Mouse (Mus musculus) hindbrain, embryonic 11.5 days (tissue): ENCODE data around the gene Rarg. TPM values are rescaled to one million over a fixed set of nuclear protein-coding genes. Genes with fewer than 3 reads are reported as not detected.

Source experiments
- ATAC-seq: fragments of 200-750 bp; cut with Nextera tagmentation; 2 replicates; pipeline ENCODE4 v1.8.0; 2017; ENCODE audit warnings: mild to moderate bottlenecking, moderate TSS enrichment, moderate library complexity; ENCODE audit not compliant: low FRiP score
- DNase-seq: peaks from one replicate; pipeline ENCODE4 v3.0.0-alpha.2; 2015; ENCODE audit warnings: low spot score
- H3K27ac ChIP-seq: fragments of 300-500 bp; sonication (generic); 2 replicates; pipeline ENCODE4 v1.5.1; 2014; ENCODE audit warnings: mild to moderate bottlenecking, low read depth, low read length
- H3K27me3 ChIP-seq: fragments of 300-500 bp; sonication (generic); 2 replicates; pipeline ENCODE4 v1.6.1; 2014; ENCODE audit warnings: mild to moderate bottlenecking, low read length, moderate library complexity, mixed read lengths; ENCODE audit not compliant: control insufficient read depth, insufficient read depth
- H3K36me3 ChIP-seq: fragments of 300-500 bp; sonication (generic); 2 replicates; pipeline ENCODE4 v1.6.1; 2014; ENCODE audit warnings: mild to moderate bottlenecking, low read length, moderate library complexity, mixed read lengths; ENCODE audit not compliant: control insufficient read depth, insufficient read depth
- H3K4me1 ChIP-seq: fragments of 300-500 bp; sonication (generic); replicated peaks from 2 replicates; pipeline ENCODE4 v1.6.1; 2014; ENCODE audit warnings: low read length, mixed read lengths; ENCODE audit not compliant: control insufficient read depth, insufficient read depth
- H3K4me2 ChIP-seq: fragments of 300-500 bp; sonication (generic); replicated peaks from 2 replicates; pipeline ENCODE4 v1.6.1; 2014; ENCODE audit warnings: mild to moderate bottlenecking, low read depth, low read length
- H3K4me3 ChIP-seq: fragments of 300-500 bp; sonication (generic); 2 replicates; pipeline ENCODE4 v1.5.1; 2014; ENCODE audit warnings: low read depth, low read length
- H3K9ac ChIP-seq: fragments of 300-500 bp; sonication (generic); 2 replicates; pipeline ENCODE4 v1.6.1; 2014; ENCODE audit warnings: low read depth, low read length
- H3K9me3 ChIP-seq: fragments of 300-500 bp; sonication (generic); 2 replicates; pipeline ENCODE4 v1.6.1; 2016; ENCODE audit warnings: low read length; ENCODE audit not compliant: control insufficient read depth
- WGBS: fragments of 180-500 bp; shearing (Covaris S2); extraction: QIAGEN DNeasy Blood & Tissue Kit; methylation state at CpG from one replicate; pipeline ENCODE4 v1.1.7; 2014; 5-methylcytosine and 5-hydroxymethylcytosine counted together
- polyA plus RNA-seq: library from polyadenylated mRNA; unstranded; fragments of >200 nt; fragmentation: Nextera tagmentation; extraction: Ambion mirVana; gene quantifications from 2 replicates; pipeline ENCODE4 v1.2.1, GENCODE M21; 2014

Gene Rarg
- polyA plus RNA-seq, 1 experiment from 2014 or later = 20.3 TPM

DNA sequence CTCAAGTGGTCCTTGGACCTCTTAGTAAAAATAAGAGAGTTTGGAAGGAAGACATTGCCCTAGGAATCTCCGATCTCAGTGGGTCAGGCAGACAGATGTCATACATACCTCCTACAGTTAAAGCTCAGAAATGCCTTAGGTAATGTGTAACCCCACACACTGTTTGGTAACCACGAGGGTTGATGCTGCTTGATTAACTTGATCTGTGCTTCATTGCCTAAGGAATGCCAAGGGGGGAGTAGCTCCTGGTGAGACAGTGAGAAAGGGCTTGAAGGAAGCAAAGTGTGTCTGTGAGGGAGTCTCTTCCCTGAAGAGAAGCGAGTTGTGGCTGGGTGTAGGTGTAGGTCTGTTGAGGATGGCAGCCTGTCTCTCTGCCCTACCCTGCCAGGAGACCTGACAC, 50.0 kb downstream of the Rarg start:
- H3K36me3 ChIP-seq = peaks cover 12% of the 10 kb centered on the region
- DNase-seq = no peak
- no peak overlapping the region for H3K4me2 ChIP-seq
- H3K27me3 ChIP-seq = no peaks in the 10 kb centered on the region
- H3K27ac ChIP-seq = no peak overlapping the region
- WGBS = 86% methylated on average over 3 of the region's 3 CpGs
- H3K4me3 ChIP-seq = no peak overlapping the region
- no peak for ATAC-seq
- no peak overlapping the region for H3K9ac ChIP-seq
- peaks cover 8% of the 10 kb centered on the region for H3K4me1 ChIP-seq
- H3K9me3 ChIP-seq = no peaks in the 10 kb centered on the region

DNA sequence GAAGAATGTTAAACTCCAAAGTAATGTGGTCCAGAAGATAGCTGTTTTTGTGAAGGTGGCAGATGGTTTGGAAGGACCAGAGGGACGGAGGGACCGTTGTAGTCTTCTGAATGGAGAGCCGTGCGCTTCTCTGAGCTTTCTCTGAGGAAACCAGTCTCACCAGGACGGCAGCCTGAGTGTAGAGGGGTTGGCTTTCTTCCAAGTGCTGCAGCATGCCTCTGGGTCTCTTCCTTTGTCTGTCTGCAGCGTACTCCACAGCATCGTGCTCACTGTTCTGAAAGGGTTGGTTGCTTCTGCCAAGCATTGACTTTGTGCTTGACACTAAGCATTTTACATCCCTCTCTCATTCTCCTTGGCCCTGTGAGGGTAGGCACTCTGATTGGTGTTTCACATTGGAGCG, 51.5 kb downstream of the Rarg start:
- Histone ChIP-seq H3K4me1 (peaks cover 8% of the 10 kb centered on the region), H3K4me2 (0 out of 2 replicates have a peak overlapping the region, but pooled peaks have one; percentile 61), H3K27ac (no peak overlapping the region; the same call in 1 of the 2 replicates), H3K9ac (0 out of 2 replicates have a peak overlapping the region, but pooled peaks have one; percentile 1), H3K9me3 (no peaks in the 10 kb centered on the region), H3K4me3 (no peak overlapping the region), H3K36me3 (peaks cover 12% of the 10 kb centered on the region), H3K27me3 (no peaks in the 10 kb centered on the region)
- 75% methylated on average over 8 of the region's 8 CpGs for WGBS
- ATAC-seq (no peak), DNase-seq (no peak)

DNA sequence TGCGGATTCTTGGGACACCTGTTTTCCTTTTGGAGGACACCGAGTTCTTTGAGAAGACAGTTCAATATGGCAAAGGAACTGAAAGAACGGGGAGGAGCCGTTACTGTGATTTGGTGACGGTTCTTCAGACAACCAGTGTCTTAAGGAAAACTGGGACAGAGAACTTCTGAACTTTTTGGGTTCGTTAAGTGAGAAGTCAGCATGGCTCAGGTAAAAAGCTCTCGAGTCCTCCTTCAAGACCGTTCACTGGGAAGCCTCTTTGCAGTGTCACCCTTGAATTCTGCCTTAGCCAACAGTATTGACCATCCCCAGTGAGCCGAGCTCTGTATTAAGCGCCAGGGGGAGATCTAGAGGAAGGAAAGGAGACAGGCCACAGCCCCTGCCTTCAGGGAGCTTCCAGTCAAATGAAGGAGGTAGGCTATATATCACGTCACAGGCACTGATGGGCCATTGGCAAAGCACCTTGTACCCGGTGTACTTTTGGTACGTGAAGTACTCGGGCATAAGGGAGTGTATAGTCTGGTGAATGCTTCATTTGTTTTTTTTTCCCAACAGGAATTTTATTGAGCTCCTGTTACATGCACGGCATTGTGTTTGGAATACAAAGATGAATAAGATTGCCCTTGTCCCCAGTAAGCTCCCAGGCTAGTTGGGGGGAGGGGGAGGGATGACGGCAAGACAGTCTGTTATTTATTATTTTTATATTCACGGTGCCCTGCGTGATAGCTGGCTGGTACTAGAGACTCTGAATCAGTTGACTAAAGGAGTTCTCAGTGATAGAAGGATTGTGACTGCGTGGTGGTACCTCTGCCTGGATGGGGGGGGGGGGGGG, 52.4 kb downstream of the Rarg start, which contains the start of gene Csad:
Gene Csad (minus strand): TSS at position 51 of the 832 bp plus-strand sequence.
- 71% methylated on average over 19 of the region's 19 CpGs for WGBS
- no peak for DNase-seq
- H3K36me3 ChIP-seq = peaks cover 12% of the 10 kb centered on the region

DNA sequence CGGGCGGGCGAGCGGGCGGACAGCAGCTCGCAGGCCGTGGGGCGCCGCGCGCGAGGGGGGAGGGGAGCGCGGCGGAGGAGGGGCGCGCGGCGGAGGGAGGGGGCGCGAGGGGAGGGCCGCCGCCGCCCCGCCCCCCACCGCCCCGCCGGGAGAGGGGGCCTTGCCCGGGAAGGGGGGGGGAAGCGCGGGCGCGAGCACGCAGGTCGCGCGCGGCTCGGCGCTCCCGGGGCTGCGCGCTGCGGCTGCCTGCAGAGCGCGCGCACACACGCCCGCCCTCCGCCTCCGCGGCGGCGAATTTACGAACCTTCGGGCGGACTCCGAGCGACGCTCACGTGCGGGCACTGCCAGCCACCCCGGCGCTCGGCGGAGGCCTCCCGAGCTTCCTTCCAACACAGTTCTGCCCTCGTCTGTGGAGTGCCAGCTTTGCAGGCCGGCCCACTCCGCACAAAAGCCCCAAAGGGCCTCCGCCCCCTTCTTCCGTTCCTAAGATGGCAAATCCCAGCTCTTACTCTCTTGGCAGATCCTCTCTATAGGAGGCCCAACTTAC, 53.4 kb downstream of the Rarg start:
- H3K4me2 ChIP-seq = peak overlapping the region; percentile 61
- H3K9ac ChIP-seq = peak overlapping the region; percentile 92
- peaks cover 11% of the 10 kb centered on the region for H3K36me3 ChIP-seq
- no peaks in the 10 kb centered on the region for H3K9me3 ChIP-seq
- H3K4me3 ChIP-seq = peak overlapping the region; percentile 74
- ATAC-seq (peak; percentile 50; the same call in 1 of the 2 replicates), DNase-seq (peak; percentile 80)
- no peaks in the 10 kb centered on the region for H3K27me3 ChIP-seq
- H3K27ac ChIP-seq = peak overlapping the region; percentile 99
- WGBS = under 1% methylated on average over 27 of the region's 72 CpGs
- H3K4me1 ChIP-seq = peaks cover 8% of the 10 kb centered on the region

More for the DNA sequence above, 52.4 kb downstream of the Rarg start, which contains the start of gene Csad:
- Histone ChIP-seq H3K4me3 (peak within 1 kb of the TSS; percentile 74), H3K9me3 (no peaks in the 10 kb centered on the region), H3K27ac (peak within 1 kb of the TSS; percentile 99), H3K27me3 (no peaks in the 10 kb centered on the region), H3K4me1 (peaks cover 8% of the 10 kb centered on the region), H3K9ac (peak within 1 kb of the TSS; percentile 92), H3K4me2 (peak within 1 kb of the TSS; percentile 61)
- ATAC-seq = no peak

GRCm38 (mm10) chr15:102202971-102203834, 54.1 kb downstream of the Rarg start, which contains the start of gene Zfp740:
Gene Zfp740, plus strand, starts transcription at chr15:102203249.
- ATAC-seq = peak; percentile 98
- H3K4me1 ChIP-seq = peaks cover 8% of the 10 kb centered on the region

DNA sequence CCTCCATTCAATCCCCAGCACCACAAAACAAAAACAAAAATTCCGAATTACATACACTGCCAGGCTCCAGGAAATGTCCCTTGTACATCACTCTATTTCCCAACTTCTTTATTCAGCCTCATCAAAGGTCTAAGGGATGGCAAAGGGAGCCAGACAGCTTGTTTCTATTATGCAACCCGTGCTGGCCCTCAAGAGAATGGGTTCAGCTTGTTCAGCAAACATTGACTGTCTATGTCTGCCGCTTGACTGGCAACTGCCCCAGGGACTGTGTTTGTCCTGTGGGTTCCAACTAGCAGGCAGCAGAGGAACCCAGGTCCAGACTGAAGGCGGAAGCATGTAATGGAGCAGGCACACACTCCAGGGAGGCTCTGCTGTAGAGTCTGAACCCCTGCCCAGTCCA, 58.5 kb downstream of the Rarg start:
- H3K27ac ChIP-seq = no peak overlapping the region
- H3K9ac ChIP-seq = no peak overlapping the region
- no peaks in the 10 kb centered on the region for H3K9me3 ChIP-seq
- H3K4me1 ChIP-seq = no peaks in the 10 kb centered on the region; the same call in 1 of the 2 replicates
- no peak overlapping the region for H3K4me3 ChIP-seq
- ATAC-seq = no peak
- 77% methylated on average over 4 of the region's 4 CpGs for WGBS
- no peaks in the 10 kb centered on the region for H3K36me3 ChIP-seq
- DNase-seq = no peak
- no peak overlapping the region for H3K4me2 ChIP-seq
- H3K27me3 ChIP-seq = no peaks in the 10 kb centered on the region

More at GRCm38 (mm10) chr15:102202971-102203834, 54.1 kb downstream of the Rarg start, which contains the start of gene Zfp740:
- Histone ChIP-seq H3K27ac (peak within 1 kb of the TSS; percentile 99), H3K4me3 (peak within 1 kb of the TSS; percentile 74), H3K36me3 (peaks cover 8% of the 10 kb centered on the region), H3K4me2 (peak within 1 kb of the TSS; percentile 61), H3K27me3 (no peaks in the 10 kb centered on the region), H3K9me3 (no peaks in the 10 kb centered on the region), H3K9ac (peak within 1 kb of the TSS; percentile 92)
- DNase-seq = peak; percentile 95
- WGBS = under 1% methylated on average over 44 of the region's 68 CpGs

GRCm38 (mm10) chr15:102195373-102195772, 61.9 kb downstream of the Rarg start:
- no peak overlapping the region for H3K4me3 ChIP-seq
- no peak overlapping the region for H3K27ac ChIP-seq
- H3K27me3 ChIP-seq = no peaks in the 10 kb centered on the region
- no peak overlapping the region for H3K4me2 ChIP-seq
- no peak overlapping the region for H3K9ac ChIP-seq
- WGBS = 93% methylated on average over 4 of the region's 4 CpGs
- no peak for DNase-seq
- no peaks in the 10 kb centered on the region for H3K4me1 ChIP-seq
- ATAC-seq = no peak
- H3K9me3 ChIP-seq = no peaks in the 10 kb centered on the region
- H3K36me3 ChIP-seq = no peaks in the 10 kb centered on the region

- Histone ChIP-seq H3K4me1 (no peaks in the 10 kb centered on the region), H3K4me3 (no peak overlapping the region), H3K27ac (no peak overlapping the region), H3K9me3 (no peaks in the 10 kb centered on the region), H3K9ac (no peak overlapping the region), H3K27me3 (no peaks in the 10 kb centered on the region), H3K36me3 (no peaks in the 10 kb centered on the region), H3K4me2 (no peak overlapping the region)
- WGBS = 87% methylated on average over 4 of the region's 4 CpGs
- DNase-seq = no peak
- no peak for ATAC-seq
Observed at GRCm38 (mm10) chr15:102194439-102194838, 62.9 kb downstream of the Rarg start.
